Mouse (Mus musculus) kidney, adult 2 months (tissue): ENCODE measurements at regions not wholly inside any gene's neighbourhood (a gene's known extent, or its start where the extent isn't known, plus 50 kb on each side); places are given as distances from the start of the nearest gene placed in this dataset.

Source experiments
- CTCF ChIP-seq: fragments of 200-500 bp; conservative IDR thresholded peaks from 2 replicates; pipeline ENCODE4 v1.5.1; 2011; ENCODE audit warnings: low read depth, mild to moderate bottlenecking, control low read depth, low read length, moderate library complexity, mixed read lengths; ENCODE audit not compliant: insufficient read depth, insufficient read length
- POLR2A ChIP-seq: fragments of 200-500 bp; IDR thresholded peaks from one replicate; pipeline ENCODE4 v1.6.1; 2011; ENCODE audit warnings: low read depth, low read length, control low read depth

- TF ChIP-seq CTCF (no peak), POLR2A (no peak)
These were observed 411.0 kb upstream of the Cdh5 start for GRCm38 (mm10) chr8:103690438-103690837.
